Comparison of ENCODE assay signal across 31 mouse cellular contexts in genomic region chr6:52606746-52607347, GRCm38 (mm10). TPM values are rescaled to one million over a fixed set of nuclear protein-coding genes. Genes with fewer than 3 reads are reported as not detected.
DNase-seq lines count a peak whose midpoint lies in the region; ATAC-seq and TF ChIP-seq lines count a peak whose summit lies in the region.
"Had no signal": no experiment of that assay in that cellular context is flagged by ENCODE, and none has a peak within 500 bp of the region (broad histone marks: within the 10 kb centered on the region; RNA-seq: fewer than 3 reads in every experiment).

No protein-coding gene starts in this region.

- intact Hi-C loops in gastrocnemius, adult 2 months (cut with DNase I), result no loop called here

- ATAC-seq in granulocyte monocyte progenitor cell, adult 5-6 weeks (replicated peaks; ENCODE audit: poor library complexity, severe bottlenecking), result 0 out of 2 replicates have a peak, but pooled peaks have one; percentile 25
- ATAC-seq in megakaryocyte, adult 5-6 weeks (ENCODE audit: poor library complexity, severe bottlenecking), result 0 out of 2 replicates have a peak, but pooled peaks have one; percentile 35
- ATAC-seq: intestine, postnatal 0 days; midbrain, embryonic 15.5 days had no signal

- peak overlapping the region; percentile 6; the same call in 1 of the 2 replicates for H3K27ac ChIP-seq in gastrocnemius, adult 2 months
- H3K27ac ChIP-seq: embryonic facial prominence, embryonic 13.5 days; forebrain, embryonic 10.5 days; hindbrain, embryonic 14.5 days; limb, embryonic 10.5 days; limb, embryonic 15.5 days; liver, embryonic 13.5 days; macrophage; midbrain, embryonic 10.5 days; midbrain, embryonic 15.5 days had no signal

- TF ChIP-seq CTCF in gastrocnemius, adult 2 months (IDR thresholded peaks at IDR 0.05), result no peak

- no peak overlapping the region for H3K4me3 ChIP-seq in gastrocnemius, adult 2 months
- H3K4me3 ChIP-seq: embryonic facial prominence, embryonic 13.5 days; forebrain, embryonic 10.5 days; heart, embryonic 12.5 days; limb, embryonic 10.5 days; limb, embryonic 15.5 days; liver, embryonic 13.5 days; midbrain, embryonic 10.5 days; midbrain, embryonic 15.5 days had no signal

- DNase-seq in gastrocnemius, adult 2 months, result no peak
- DNase-seq in gastrocnemius, postnatal 25 days, result no peak
- DNase-seq in 416B (ENCODE audit: low read depth), result peak; percentile 57
- DNase-seq in spleen, postnatal 10 days (ENCODE audit: low spot score in 2 of 2), result no peak
- no peak for DNase-seq in kidney, adult 18-20 months
- no peak for DNase-seq in spleen, adult 12 weeks (ENCODE audit: low spot score)
- DNase-seq: adrenal gland, postnatal 10 days; cerebellum, adult 8-10 months; cerebellum, postnatal 36 days; embryo, embryonic 11 days; gastrocnemius, postnatal 14 days; heart, adult 18-20 months; heart, postnatal 4 days; kidney, postnatal 14 days; layer of hippocampus, adult 9-11 months; liver, embryonic 13.5 days; right cerebral cortex, adult 18-20 months; right cerebral cortex, postnatal 4 days; thymus, postnatal 14 days had no signal

RNA-seq across cellular contexts. Expression of gene Hibadh, which starts 33.3 kb away (rescaled TPM):
- 100 to 1,000 TPM; 105 to 137 TPM for total RNA-seq in gastrocnemius, adult 2 months (2021)
- 100 to 1,000 TPM; 107 to 108 TPM for total RNA-seq in gastrocnemius, postnatal 25 days (2021)
- total RNA-seq in granulocyte monocyte progenitor cell, adult 5-6 weeks (2014; fragmentation: Nextera tagmentation), result 70.8 and 77.4 TPM in 2 replicates
- total RNA-seq in granulocyte monocyte progenitor cell, adult 5-6 weeks (2017), result 54.5 and 56.2 TPM in 2 replicates
- total RNA-seq in megakaryocyte, adult 5-6 weeks (2015), result 41.2 and 45.0 TPM in 2 replicates
- 23.8 and 29.6 TPM in 2 replicates for total RNA-seq in megakaryocyte, adult 5-6 weeks (2017)
